Mouse (Mus musculus) thymus, adult 2 months (tissue): ENCODE data around the gene AU022252.
"Not testable (repeated sequence)": the region's sequence is repeated elsewhere in the genome, so short reads cannot be mapped to it uniquely, and the experiment has no call there.

ENCODE experiments used
- CTCF ChIP-seq: fragments of 200-500 bp; IDR thresholded peaks from 2 replicates; pipeline ENCODE4 v1.5.1; 2012; ENCODE audit warnings: mild to moderate bottlenecking, control low read depth, low read length, moderate library complexity, borderline replicate concordance; ENCODE audit not compliant: control insufficient read depth, poor library complexity, insufficient read depth; ENCODE audit errors: extremely low read depth
- POLR2A ChIP-seq: fragments of 200-500 bp; IDR thresholded peaks from 2 replicates; pipeline ENCODE4 v1.6.1; 2012; ENCODE audit warnings: mild to moderate bottlenecking, low read length, control low read depth, moderate library complexity; ENCODE audit not compliant: control insufficient read depth, poor library complexity, insufficient read depth; ENCODE audit errors: extremely low read depth

DNA sequence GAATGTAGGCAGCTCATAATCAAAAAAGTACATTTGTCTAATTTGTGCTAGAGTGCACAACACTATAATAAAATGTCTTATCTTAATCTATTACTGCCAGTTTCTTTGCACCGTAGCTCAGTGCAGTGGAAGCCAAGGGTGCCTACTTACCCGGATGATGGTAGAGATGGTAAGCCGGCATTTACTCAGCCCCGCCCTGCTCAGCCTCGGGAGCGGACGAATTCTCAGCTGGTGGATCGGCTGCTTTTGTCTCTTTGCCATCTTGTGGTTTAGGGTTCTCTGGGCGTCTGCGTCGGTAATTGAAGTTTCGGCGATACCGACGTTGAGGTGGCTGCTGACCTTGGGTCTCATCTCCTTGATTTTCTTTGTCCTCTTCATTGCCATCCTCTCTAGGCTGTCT, 46.3 kb upstream of the AU022252 start:
- TF ChIP-seq CTCF, POLR2A: not testable (repeated sequence)
